Mouse (Mus musculus) liver, postnatal 0 days (tissue): ENCODE measurements around the gene Appl2. TPM values are rescaled to one million over a fixed set of nuclear protein-coding genes. Genes with fewer than 3 reads are reported as not detected.

ENCODE experiments used
- ATAC-seq: fragments of 200-750 bp; cut with Nextera tagmentation; 2 replicates; pipeline ENCODE4 v1.8.0; 2017; ENCODE audit warnings: mild to moderate bottlenecking, moderate library complexity
- DNase-seq: peaks from one replicate; pipeline ENCODE4 v3.0.0-alpha.2; 2016
- H3K27ac ChIP-seq: fragments of 300-500 bp; sonication (generic); 2 replicates; pipeline ENCODE4 v1.5.1; 2014; ENCODE audit warnings: antibody characterized with exemption, moderate library complexity, mild to moderate bottlenecking, low read depth
- H3K27me3 ChIP-seq: fragments of 300-500 bp; sonication (generic); 2 replicates; pipeline ENCODE4 v1.6.1; 2014; ENCODE audit warnings: low read length, control low read depth, mixed read lengths; ENCODE audit not compliant: insufficient read depth
- H3K36me3 ChIP-seq: fragments of 300-500 bp; sonication (generic); replicated peaks from 2 replicates; pipeline ENCODE4 v1.6.1; 2014; ENCODE audit warnings: mild to moderate bottlenecking, control low read depth, low read length, moderate library complexity, mixed read lengths; ENCODE audit not compliant: insufficient read depth
- H3K4me1 ChIP-seq: fragments of 300-500 bp; sonication (generic); 2 replicates; pipeline ENCODE4 v1.6.1; 2014; ENCODE audit warnings: antibody characterized with exemption, mild to moderate bottlenecking, control low read depth; ENCODE audit not compliant: insufficient read depth
- H3K4me2 ChIP-seq: fragments of 300-500 bp; sonication (generic); 2 replicates; pipeline ENCODE4 v1.6.1; 2014; ENCODE audit warnings: low read depth, mild to moderate bottlenecking, low read length, moderate library complexity, mixed read lengths
- H3K4me3 ChIP-seq: fragments of 300-500 bp; sonication (generic); 2 replicates; pipeline ENCODE4 v1.5.1; 2014; ENCODE audit warnings: low read depth, low read length
- H3K9ac ChIP-seq: fragments of 300-500 bp; sonication (generic); replicated peaks from 2 replicates; pipeline ENCODE4 v1.6.1; 2014; ENCODE audit warnings: mild to moderate bottlenecking, moderate library complexity
- H3K9me3 ChIP-seq: fragments of 300-500 bp; sonication (generic); 2 replicates; pipeline ENCODE4 v1.6.1; 2016; ENCODE audit warnings: mild to moderate bottlenecking, control low read depth, low read length, mixed read lengths
- CTCF ChIP-seq: sonication (generic); IDR thresholded peaks from 2 replicates; pipeline ENCODE4 v1.5.1; 2016; ENCODE audit warnings: antibody characterized with exemption, low read depth
- EP300 ChIP-seq: IDR thresholded peaks from 2 replicates; pipeline ENCODE4 v1.6.1; 2016; ENCODE audit warnings: antibody characterized with exemption, low read depth, mild to moderate bottlenecking
- WGBS: fragments of 180-500 bp; shearing (Covaris S2); extraction: QIAGEN DNeasy Blood & Tissue Kit; methylation state at CpG from one replicate; pipeline ENCODE4 v1.1.7; 2014; ENCODE audit not compliant: insufficient replicate concordance; 5-methylcytosine and 5-hydroxymethylcytosine counted together
- polyA plus RNA-seq: library from polyadenylated mRNA; unstranded; fragments of >200 nt; fragmentation: Nextera tagmentation; extraction: Ambion mirVana; gene quantifications from 2 replicates; pipeline ENCODE4 v1.2.1, GENCODE M21; 2015

Gene Appl2
- polyA plus RNA-seq, 1 experiment from 2014 or later = 9.2 TPM

GRCm38 (mm10) chr10:83565449-83566441, 82.8 kb downstream of the Appl2 start:
- DNase-seq (no peak), ATAC-seq (no peak)
- Histone ChIP-seq H3K4me1 (no peaks in the 10 kb centered on the region), H3K27ac (no peak overlapping the region), H3K4me3 (no peak overlapping the region), H3K9me3 (no peaks in the 10 kb centered on the region), H3K36me3 (peaks cover 63% of the 10 kb centered on the region), H3K27me3 (no peaks in the 10 kb centered on the region), H3K4me2 (no peak overlapping the region), H3K9ac (no peak overlapping the region)
- 76% methylated on average over 7 of the region's 7 CpGs for WGBS
- TF ChIP-seq EP300 (no peak), CTCF (no peak; the same call in 1 of the 2 replicates)

DNA sequence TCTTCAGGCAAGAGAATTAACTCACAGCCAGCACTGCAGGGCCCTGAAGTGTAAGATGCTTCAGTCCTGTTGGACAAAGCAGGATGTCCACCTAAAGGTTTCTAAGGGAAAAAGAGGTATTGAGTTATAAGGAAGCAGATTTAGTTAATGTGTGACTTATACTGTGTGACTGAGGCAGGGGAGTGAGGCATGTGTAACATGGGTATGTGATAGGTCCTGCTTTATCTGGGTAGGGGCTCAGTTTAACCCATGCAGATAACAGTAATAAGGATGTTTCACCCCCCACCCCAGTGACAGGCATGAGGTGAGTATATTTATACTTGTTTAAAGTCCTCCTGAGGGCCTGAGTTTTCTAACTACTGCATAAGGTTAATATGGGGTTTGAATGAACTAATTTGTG, 85.5 kb downstream of the Appl2 start:
- TF ChIP-seq CTCF (no peak), EP300 (no peak)
- no peak for DNase-seq
- Histone ChIP-seq H3K9me3 (no peaks in the 10 kb centered on the region), H3K4me1 (no peaks in the 10 kb centered on the region), H3K27ac (no peak overlapping the region), H3K9ac (no peak overlapping the region), H3K4me3 (no peak overlapping the region), H3K27me3 (no peaks in the 10 kb centered on the region), H3K36me3 (peaks cover 66% of the 10 kb centered on the region), H3K4me2 (no peak overlapping the region)
- no peak for ATAC-seq

Other genes with a start within 250 kb of the Appl2 start
- 0.06 and 0.07 TPM in 2 replicates for gene Aldh1l2, start 114.6 kb downstream of the Appl2 start, polyA plus RNA-seq
- 6.5 and 9.2 TPM in 2 replicates for gene Washc4, start 105.0 kb downstream of the Appl2 start, polyA plus RNA-seq
- gene 1500009L16Rik, start 74.1 kb upstream of the Appl2 start, polyA plus RNA-seq = 0.31 and 0.48 TPM in 2 replicates